Mouse (Mus musculus) MEL-GATA-1-ER (cell line): ENCODE data around the gene Chrm2.

Source experiments
- DNase-seq: peaks from one replicate; pipeline ENCODE4 v3.0.0-alpha.2; 2012; ENCODE audit warnings: low read depth; ENCODE audit errors: extremely low read depth

Chrm2 gene

GRCm38 (mm10) chr6:36516508-36516907, 128.6 kb downstream of the Chrm2 start:
- no peak for DNase-seq

DNA sequence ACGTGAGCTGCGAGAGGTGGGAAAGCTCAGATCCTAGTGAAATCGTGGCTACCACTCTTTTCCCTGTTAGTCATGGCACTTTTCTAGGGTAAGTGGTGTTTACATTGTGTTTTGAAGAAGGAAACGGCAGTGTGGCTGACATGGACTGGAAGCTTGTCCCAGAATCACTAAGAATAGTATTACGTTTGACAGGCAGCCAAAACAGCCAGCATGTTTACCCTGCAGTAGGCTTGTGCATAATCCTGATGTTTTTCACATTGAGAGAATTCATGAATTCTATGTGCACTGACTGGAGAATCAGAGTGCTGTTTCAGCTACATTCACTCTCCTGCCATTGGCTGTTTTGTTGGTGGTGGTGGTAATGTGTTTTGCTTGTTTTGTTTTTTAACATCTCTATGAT, 129.4 kb downstream of the Chrm2 start:
- no peak for DNase-seq

- DNase-seq = no peak
Measured at GRCm38 (mm10) chr6:36523599-36523998, 135.7 kb downstream of the Chrm2 start.

- DNase-seq = no peak
Measured at GRCm38 (mm10) chr6:36528509-36528908, 140.6 kb downstream of the Chrm2 start.

DNA sequence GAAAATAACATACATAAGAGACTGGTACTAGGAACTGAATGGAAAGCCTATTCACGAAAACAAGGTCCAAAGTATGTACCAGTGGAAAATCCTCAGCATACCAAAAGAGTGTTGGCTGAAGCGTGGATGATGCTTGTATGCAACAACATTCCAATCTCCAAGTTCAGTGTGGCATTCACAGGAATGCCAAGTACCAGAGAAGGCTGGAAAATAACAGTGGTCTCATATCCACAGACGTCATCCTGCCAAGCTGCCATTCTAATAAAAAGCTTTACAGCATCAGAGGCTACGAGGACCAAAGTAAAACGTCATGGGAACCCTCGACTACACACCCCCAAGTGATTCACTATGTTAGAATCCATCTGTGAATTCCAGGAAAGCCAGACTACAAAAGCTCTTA, 153.4 kb downstream of the Chrm2 start:
- DNase-seq = no peak

DNA sequence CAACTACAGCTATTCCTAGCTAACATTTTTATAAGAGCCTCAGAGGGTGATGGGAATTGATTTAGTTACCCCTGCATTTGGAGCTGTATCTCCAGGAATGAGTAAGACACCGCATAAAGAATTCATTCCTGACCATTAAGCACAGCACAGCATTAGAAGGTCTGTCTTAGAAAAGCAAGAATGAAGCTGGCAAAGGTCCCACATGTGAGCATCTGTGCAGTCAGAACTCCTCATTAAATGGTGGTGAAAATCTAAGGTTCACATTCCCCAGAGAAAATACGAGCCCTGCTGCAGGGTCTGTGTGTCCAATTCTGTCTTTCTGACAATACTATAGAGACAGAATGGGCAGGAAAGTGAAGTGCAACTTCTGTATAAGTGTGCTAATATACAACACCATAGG, 179.0 kb downstream of the Chrm2 start:
- DNase-seq = no peak
